16 mouse cellular contexts compared by ENCODE assay signal in genomic region chr12:110026033-110026750, GRCm38 (mm10).
DNase-seq lines count a peak whose midpoint lies in the region; ATAC-seq lines count a peak whose summit lies in the region.
"Had no signal": no experiment of that assay in that cellular context is flagged by ENCODE, and none has a peak within 500 bp of the region (broad histone marks: within the 10 kb centered on the region; RNA-seq: fewer than 3 reads in every experiment).

No protein-coding gene starts in this region.

- ATAC-seq in forebrain, embryonic 16.5 days, result peak; percentile 65; the same call in 1 of the 2 replicates
- ATAC-seq in midbrain, embryonic 11.5 days (ENCODE audit: low FRiP score), result no peak
- ATAC-seq in neural tube, embryonic 15.5 days (ENCODE audit: low FRiP score), result 0 out of 2 replicates have a peak, but pooled peaks have one; percentile 38
- ATAC-seq in intestine, embryonic 16.5 days, result no peak
- ATAC-seq: intestine, embryonic 15.5 days had no signal

- H3K27ac ChIP-seq in heart, embryonic 10.5 days, result no peak overlapping the region
- no peak overlapping the region for H3K27ac ChIP-seq in forebrain, embryonic 16.5 days (ENCODE audit: low read length)
- H3K27ac ChIP-seq in midbrain, embryonic 11.5 days (ENCODE audit: low read depth, low read length), result no peak overlapping the region
- H3K27ac ChIP-seq in neural tube, embryonic 15.5 days (replicated peaks), result no peak overlapping the region
- H3K27ac ChIP-seq in intestine, embryonic 16.5 days (ENCODE audit: low read length), result no peak overlapping the region
- H3K27ac ChIP-seq: intestine, embryonic 15.5 days; kidney, postnatal 0 days; lung, embryonic 15.5 days had no signal

- no peak overlapping the region for H3K9ac ChIP-seq in forebrain, embryonic 16.5 days (replicated peaks; ENCODE audit: low read depth, low read length)
- peak overlapping the region; percentile 31; the same call in 1 of the 2 replicates for H3K9ac ChIP-seq in midbrain, embryonic 11.5 days (ENCODE audit: low read length)
- no peak overlapping the region for H3K9ac ChIP-seq in neural tube, embryonic 15.5 days (replicated peaks)
- H3K9ac ChIP-seq in intestine, embryonic 16.5 days (ENCODE audit: low read depth, low read length), result no peak overlapping the region
- H3K9ac ChIP-seq: intestine, embryonic 15.5 days; lung, embryonic 15.5 days had no signal

- no peaks in the 10 kb centered on the region for H3K36me3 ChIP-seq in heart, embryonic 10.5 days
- no peaks in the 10 kb centered on the region for H3K36me3 ChIP-seq in forebrain, embryonic 16.5 days (ENCODE audit: control insufficient read depth, insufficient read depth)
- H3K36me3 ChIP-seq in midbrain, embryonic 11.5 days (ENCODE audit: control insufficient read depth, insufficient read depth, low read length), result no peaks in the 10 kb centered on the region
- H3K36me3 ChIP-seq in neural tube, embryonic 15.5 days, result no peaks in the 10 kb centered on the region
- no peaks in the 10 kb centered on the region for H3K36me3 ChIP-seq in intestine, embryonic 16.5 days (ENCODE audit: control insufficient read depth, insufficient read depth, low read length)
- H3K36me3 ChIP-seq: intestine, embryonic 15.5 days; lung, embryonic 15.5 days had no signal

- no peak overlapping the region for H3K4me3 ChIP-seq in heart, embryonic 10.5 days
- H3K4me3 ChIP-seq in forebrain, embryonic 16.5 days (replicated peaks; ENCODE audit: low read length), result no peak overlapping the region
- no peak overlapping the region for H3K4me3 ChIP-seq in midbrain, embryonic 11.5 days (ENCODE audit: low read depth, low read length)
- no peak overlapping the region for H3K4me3 ChIP-seq in neural tube, embryonic 15.5 days (replicated peaks)
- H3K4me3 ChIP-seq in intestine, embryonic 16.5 days (ENCODE audit: low read length), result no peak overlapping the region
- H3K4me3 ChIP-seq: erythroblast, embryonic 14.5 days; intestine, embryonic 15.5 days; lung, embryonic 15.5 days; myocyte had no signal

- peak; percentile 46 for DNase-seq in heart, embryonic 10.5 days (ENCODE audit: low spot score)
- no peak for DNase-seq in heart, postnatal 36 days
- DNase-seq in midbrain, embryonic 11.5 days (ENCODE audit: low spot score, missing footprints), result no peak
- no peak for DNase-seq in spleen, postnatal 10 days (ENCODE audit: low spot score in 2 of 2)
- DNase-seq in c-Kit-positive CD71-positive TER-119-positive erythroid progenitor cells, embryonic 14.5 days (ENCODE audit: low spot score), result no peak
- DNase-seq: cerebellum, adult 9-10 months; heart, adult 18-20 months; thymus, adult 2 months had no signal

- intact Hi-C loops in heart, postnatal 36 days (cut with DNase I), result no loop called here

- H3K4me1 ChIP-seq in heart, embryonic 10.5 days, result no peaks in the 10 kb centered on the region
- peaks cover 27% of the 10 kb centered on the region for H3K4me1 ChIP-seq in forebrain, embryonic 16.5 days (replicated peaks; ENCODE audit: control insufficient read depth, insufficient read depth, low read length)
- peaks cover 2% of the 10 kb centered on the region; the same call in 1 of the 2 replicates for H3K4me1 ChIP-seq in midbrain, embryonic 11.5 days (ENCODE audit: control insufficient read depth, insufficient read depth, low read length)
- peaks cover 13% of the 10 kb centered on the region for H3K4me1 ChIP-seq in neural tube, embryonic 15.5 days
- peaks cover 11% of the 10 kb centered on the region; the same call in 1 of the 2 replicates for H3K4me1 ChIP-seq in intestine, embryonic 16.5 days (ENCODE audit: control insufficient read depth, insufficient read depth, low read length)

- H3K9me3 ChIP-seq in heart, embryonic 10.5 days, result no peaks in the 10 kb centered on the region
- H3K9me3 ChIP-seq in forebrain, embryonic 16.5 days (ENCODE audit: control insufficient read depth, low read length), result no peaks in the 10 kb centered on the region
- no peaks in the 10 kb centered on the region for H3K9me3 ChIP-seq in midbrain, embryonic 11.5 days (ENCODE audit: control insufficient read depth, low read length)
- H3K9me3 ChIP-seq in neural tube, embryonic 15.5 days (replicated peaks), result no peaks in the 10 kb centered on the region
- no peaks in the 10 kb centered on the region for H3K9me3 ChIP-seq in intestine, embryonic 16.5 days (ENCODE audit: control insufficient read depth, low read length)
- H3K9me3 ChIP-seq: intestine, embryonic 15.5 days; lung, embryonic 15.5 days had no signal

- H3K4me2 ChIP-seq in forebrain, embryonic 16.5 days (ENCODE audit: low read length), result no peak overlapping the region
- no peak overlapping the region for H3K4me2 ChIP-seq in midbrain, embryonic 11.5 days
- no peak overlapping the region for H3K4me2 ChIP-seq in neural tube, embryonic 15.5 days
- no peak overlapping the region for H3K4me2 ChIP-seq in intestine, embryonic 16.5 days (ENCODE audit: low read depth, low read length)
- H3K4me2 ChIP-seq: intestine, embryonic 15.5 days; lung, embryonic 15.5 days had no signal

- peaks cover 10% of the 10 kb centered on the region; the same call in 1 of the 2 replicates for H3K27me3 ChIP-seq in heart, embryonic 10.5 days (ENCODE audit: insufficient read depth, poor library complexity, severe bottlenecking)
- no peaks in the 10 kb centered on the region for H3K27me3 ChIP-seq in forebrain, embryonic 16.5 days (replicated peaks; ENCODE audit: control insufficient read depth, insufficient read depth, low read length)
- no peaks in the 10 kb centered on the region for H3K27me3 ChIP-seq in midbrain, embryonic 11.5 days (ENCODE audit: control insufficient read depth, insufficient read depth, low read length)
- peaks cover 11% of the 10 kb centered on the region for H3K27me3 ChIP-seq in neural tube, embryonic 15.5 days (replicated peaks)
- H3K27me3 ChIP-seq in intestine, embryonic 16.5 days (replicated peaks; ENCODE audit: control insufficient read depth, insufficient read depth, low read length), result no peaks in the 10 kb centered on the region
- H3K27me3 ChIP-seq: intestine, embryonic 15.5 days; lung, embryonic 15.5 days had no signal

- WGBS in heart, embryonic 10.5 days, result 78% methylated on average over 11 of the region's 11 CpGs
- 18% methylated on average over 11 of the region's 11 CpGs for WGBS in forebrain, embryonic 16.5 days
- WGBS in midbrain, embryonic 11.5 days, result 56% methylated on average over 11 of the region's 11 CpGs
- WGBS in neural tube, embryonic 15.5 days, result 29% methylated on average over 11 of the region's 11 CpGs
- WGBS in intestine, embryonic 16.5 days, result 75% methylated on average over 11 of the region's 11 CpGs

Comparison
In these comparisons a context has a peak if more than half of its experiments do, and no peak if none do; other contexts are left out.
1. ATAC-seq: peak in forebrain, embryonic 16.5 days (single experiment) and neural tube, embryonic 15.5 days (single experiment); none in midbrain, embryonic 11.5 days (single experiment) and intestine, embryonic 16.5 days (single experiment).